Mouse (Mus musculus) MEL (cell line): ENCODE measurements around the gene Gga3. TPM values are rescaled to one million over a fixed set of nuclear protein-coding genes. Genes with fewer than 3 reads are reported as not detected.
A peak's percentile ranks its signal among the peaks of the same experiment; 100 is the strongest.
"Not testable (repeated sequence)": the region's sequence is repeated elsewhere in the genome, so short reads cannot be mapped to it uniquely, and the experiment has no call there.

Source experiments
- DNase-seq: peaks from one replicate; pipeline ENCODE4 v3.0.0; 2011; ENCODE audit warnings: low read depth, low spot score
- H3K27ac ChIP-seq: 2 replicates; pipeline ENCODE4 v1.5.1; 2012; ENCODE audit warnings: low read depth, mild to moderate bottlenecking, control low read depth, low read length, moderate library complexity; ENCODE audit not compliant: control insufficient read depth
- H3K27me3 ChIP-seq, 2 experiments: fragments of 150-350 bp in 1 of 2; sonication (generic) in 1 of 2; 2 replicates each; pipeline ENCODE4 v1.6.1; 2012; ENCODE audit warnings: low read length in 2 of 2, mild to moderate bottlenecking in 2 of 2, improper control_type of control experiment in 1 of 2, moderate library complexity in 1 of 2; ENCODE audit not compliant: insufficient read depth in 2 of 2, control insufficient read depth in 1 of 2
- H3K36me3 ChIP-seq, 2 experiments: 2 replicates each; pipeline ENCODE4 v1.6.1; 2012 to 2014; ENCODE audit warnings: low read length in 2 of 2, improper control_type of control experiment in 1 of 2, inconsistent platforms in 1 of 2, mild to moderate bottlenecking in 1 of 2; ENCODE audit not compliant: insufficient read depth in 2 of 2, control insufficient read depth in 1 of 2
- H3K4me1 ChIP-seq, 2 experiments: fragments of 150-350 bp in 1 of 2; sonication (generic) in 1 of 2; 2 replicates each; pipeline ENCODE4 v1.6.1; 2012; ENCODE audit warnings: low read length in 2 of 2, improper control_type of control experiment in 1 of 2, mild to moderate bottlenecking in 1 of 2; ENCODE audit not compliant: insufficient read depth in 2 of 2, control insufficient read depth in 1 of 2
- H3K4me3 ChIP-seq, 2 experiments: fragments of 150-350 bp in 1 of 2; sonication (generic) in 1 of 2; 2 replicates each; pipeline ENCODE4 v1.5.1; 2012; ENCODE audit warnings: low read depth in 2 of 2, low read length in 2 of 2, mild to moderate bottlenecking in 2 of 2, moderate library complexity in 2 of 2, control low read depth in 1 of 2, improper control_type of control experiment in 1 of 2; ENCODE audit not compliant: control insufficient read depth in 1 of 2, insufficient read depth in 1 of 2
- H3K79me2 ChIP-seq: 2 replicates; pipeline ENCODE4 v1.6.1; 2012; ENCODE audit warnings: mild to moderate bottlenecking, low read length, moderate library complexity; ENCODE audit not compliant: control insufficient read depth, poor library complexity, insufficient read depth
- H3K9ac ChIP-seq: 2 replicates; pipeline ENCODE4 v1.6.1; 2012; ENCODE audit warnings: low read depth, mild to moderate bottlenecking, control low read depth, low read length, moderate library complexity; ENCODE audit not compliant: control insufficient read depth, poor library complexity, severe bottlenecking
- H3K9me3 ChIP-seq: fragments of 150-350 bp; sonication (generic); replicated peaks from 2 replicates; pipeline ENCODE4 v1.6.1; 2012; ENCODE audit warnings: mild to moderate bottlenecking, low read length, improper control_type of control experiment, moderate library complexity; ENCODE audit not compliant: insufficient read depth
- BHLHE40 ChIP-seq: IDR thresholded peaks from 2 replicates; pipeline ENCODE4 v1.6.1; 2012; ENCODE audit warnings: low read depth, mild to moderate bottlenecking, inconsistent platforms, low read length, improper control_type of control experiment, borderline replicate concordance
- CHD1 ChIP-seq: IDR thresholded peaks from 2 replicates; pipeline ENCODE4 v1.6.1; 2012; ENCODE audit warnings: low read depth, mild to moderate bottlenecking, inconsistent platforms, low read length, improper control_type of control experiment
- CTCF ChIP-seq, 3 experiments: IDR thresholded peaks in 2 of 3; conservative IDR thresholded peaks in 1 of 3; 2 replicates each; pipeline ENCODE4 v1.5.1; 2011 to 2012; ENCODE audit warnings: low read length in 3 of 3, low read depth in 2 of 3, mild to moderate bottlenecking in 2 of 3, improper control_type of control experiment in 1 of 3, inconsistent platforms in 1 of 3, mixed read lengths in 1 of 3, moderate library complexity in 1 of 3; ENCODE audit not compliant: control insufficient read depth in 1 of 3, insufficient read depth in 1 of 3, poor library complexity in 1 of 3, severe bottlenecking in 1 of 3
- E2F4 ChIP-seq: IDR thresholded peaks from 2 replicates; pipeline ENCODE4 v1.6.1; 2011; ENCODE audit warnings: low read depth, low read length, improper control_type of control experiment, borderline replicate concordance
- EP300 ChIP-seq, 2 experiments: IDR thresholded peaks; 2 replicates each; pipeline ENCODE4 v1.6.1; 2011; ENCODE audit warnings: improper control_type of control experiment in 2 of 2, low read length in 2 of 2, low read depth in 1 of 2, mild to moderate bottlenecking in 1 of 2
- ETS1 ChIP-seq: IDR thresholded peaks from 2 replicates; pipeline ENCODE4 v1.6.1; 2012; ENCODE audit warnings: low read depth, mild to moderate bottlenecking, inconsistent platforms, low read length, improper control_type of control experiment, moderate library complexity
- GABPA ChIP-seq: IDR thresholded peaks from 2 replicates; pipeline ENCODE4 v1.6.1; 2012; ENCODE audit warnings: low read depth, mild to moderate bottlenecking, inconsistent platforms, low read length, improper control_type of control experiment, moderate library complexity
- JUND ChIP-seq: IDR thresholded peaks from 2 replicates; pipeline ENCODE4 v1.6.1; 2011; ENCODE audit warnings: low read depth, mild to moderate bottlenecking, improper control_type of control experiment, low read length
- MEF2A ChIP-seq: IDR thresholded peaks from 2 replicates; pipeline ENCODE4 v1.6.1; 2014; ENCODE audit warnings: low read depth, mild to moderate bottlenecking, inconsistent platforms, low read length, improper control_type of control experiment; ENCODE audit not compliant: poor library complexity, insufficient replicate concordance, severe bottlenecking; ENCODE audit errors: extremely low read depth
- MYB ChIP-seq: IDR thresholded peaks from 2 replicates; pipeline ENCODE4 v1.6.1; 2011; ENCODE audit warnings: mild to moderate bottlenecking, low read depth, low read length, improper control_type of control experiment
- NRF1 ChIP-seq: IDR thresholded peaks from 2 replicates; pipeline ENCODE4 v1.6.1; 2014; ENCODE audit warnings: low read depth, mild to moderate bottlenecking, inconsistent platforms, low read length, improper control_type of control experiment, moderate library complexity; ENCODE audit not compliant: poor library complexity, insufficient read depth, severe bottlenecking
- POLR2AphosphoS2 ChIP-seq: IDR thresholded peaks from 2 replicates; pipeline ENCODE4 v1.6.1; 2011; ENCODE audit warnings: low read length, improper control_type of control experiment
- RAD21 ChIP-seq: IDR thresholded peaks from 2 replicates; pipeline ENCODE4 v1.6.1; 2011; ENCODE audit warnings: mild to moderate bottlenecking, low read depth, low read length, improper control_type of control experiment
- SIN3A ChIP-seq: IDR thresholded peaks from 2 replicates; pipeline ENCODE4 v1.6.1; 2012; ENCODE audit warnings: low read length, improper control_type of control experiment, inconsistent platforms
- SMC3 ChIP-seq: IDR thresholded peaks from 2 replicates; pipeline ENCODE4 v1.6.1; 2011; ENCODE audit warnings: low read depth, low read length, improper control_type of control experiment
- TAL1 ChIP-seq: IDR thresholded peaks from 2 replicates; pipeline ENCODE4 v1.6.1; 2012; ENCODE audit warnings: mild to moderate bottlenecking, inconsistent platforms, low read length, moderate library complexity, mixed read lengths
- ZC3H11A ChIP-seq: IDR thresholded peaks from 2 replicates; pipeline ENCODE4 v1.6.1; 2012; ENCODE audit warnings: low read depth, mild to moderate bottlenecking, inconsistent platforms, low read length, improper control_type of control experiment
- ZMIZ1 ChIP-seq: IDR thresholded peaks from 2 replicates; pipeline ENCODE4 v1.6.1; 2012; ENCODE audit warnings: low read depth, mild to moderate bottlenecking, inconsistent platforms, low read length, improper control_type of control experiment, moderate library complexity
- polyA plus RNA-seq, 2 experiments: library from polyadenylated mRNA; stranded (reverse) in 1 of 2; unstranded in 1 of 2; fragments of >175 nt in 1 of 2; fragments of >200 nt in 1 of 2; gene quantifications; 2 replicates each; pipeline versions ENCODE4 v1.2.1 to v1.2.4; 2012; ENCODE audit warnings: low replicate concordance in 2 of 2, low read depth in 1 of 2; ENCODE audit not compliant: insufficient read length in 2 of 2, insufficient read depth in 1 of 2, missing spikeins in 1 of 2
- total RNA-seq: library from RNA; depleted of rRNA; stranded (reverse); fragments of 300-350 nt; gene quantifications from 2 replicates; pipeline ENCODE4 v1.2.3, GENCODE M21; 2012

Gene Gga3
- total and polyA plus RNA-seq, 3 experiments = 28.6 to 59.9 TPM; not detected in 1

- H3K4me1 ChIP-seq = peaks cover 0 to 5% of the 10 kb centered on the region in 2 experiments; a peak in 1 of 4 replicates
- TF ChIP-seq GABPA (no peak), MEF2A (no peak), SMC3 (peak; percentile 79), RAD21 (peak; percentile 72), ZMIZ1 (no peak), ETS1 (no peak), TAL1 (no peak), POLR2AphosphoS2 (no peak), NRF1 (no peak), CHD1 (no peak), CTCF (IDR thresholded peaks at IDR 0.05 in 2 of 3, conservative IDR thresholded peaks at IDR 0.05 in 1 of 3; ENCODE audit: control insufficient read depth in 1 of 3, insufficient read depth in 1 of 3, low read depth in 2 of 3, low read length in 3 of 3, poor library complexity in 1 of 3, severe bottlenecking in 1 of 3) (peak; percentile 43 to 85 (median 59)), JUND (no peak), SIN3A (peak; percentile 58; the same call in 1 of the 2 replicates), BHLHE40 (no peak), E2F4 (no peak), ZC3H11A (peak; percentile 43)
- TF ChIP-seq, all 39 proteins: peak for 5
- peak; percentile 85 for DNase-seq
Measured at GRCm38 (mm10) chr11:115647459-115647858, 43.6 kb upstream of the Gga3 start.

GRCm38 (mm10) chr11:115646439-115646838 is 42.6 kb upstream of the Gga3 start:
- peaks cover 3 to 15% of the 10 kb centered on the region in 2 experiments; a peak in 3 of 4 replicates for H3K4me1 ChIP-seq
- H3K79me2 ChIP-seq = no peaks in the 10 kb centered on the region; the same call in 1 of the 2 replicates
- no peaks in the 10 kb centered on the region for H3K27me3 ChIP-seq
- H3K36me3 ChIP-seq = peaks cover 16 to 20% of the 10 kb centered on the region in 2 experiments
- H3K9me3 ChIP-seq = no peaks in the 10 kb centered on the region
- no peak overlapping the region for H3K4me3 ChIP-seq
- H3K9ac ChIP-seq = no peak overlapping the region
- no peak overlapping the region for H3K27ac ChIP-seq
- no peak for DNase-seq
- no peak for TF ChIP-seq MYB
- no peak for TF ChIP-seq EP300 (IDR thresholded peaks at IDR 0.05; ENCODE audit: low read depth in 1 of 2, low read length in 2 of 2)
- no peak for TF ChIP-seq CTCF (IDR thresholded peaks at IDR 0.05 in 2 of 3, conservative IDR thresholded peaks at IDR 0.05 in 1 of 3; ENCODE audit: control insufficient read depth in 1 of 3, insufficient read depth in 1 of 3, low read depth in 2 of 3, low read length in 3 of 3, poor library complexity in 1 of 3, severe bottlenecking in 1 of 3)
- TF ChIP-seq, all 39 proteins: peak for 0

More at GRCm38 (mm10) chr11:115647459-115647858, 43.6 kb upstream of the Gga3 start:
- no peak overlapping the region for H3K9ac ChIP-seq
- H3K79me2 ChIP-seq = peaks cover 3% of the 10 kb centered on the region
- H3K36me3 ChIP-seq = peaks cover 10 to 16% of the 10 kb centered on the region in 2 experiments; a peak in 3 of 4 replicates
- H3K9me3 ChIP-seq = no peaks in the 10 kb centered on the region
- no peak overlapping the region for H3K4me3 ChIP-seq
- no peaks in the 10 kb centered on the region for H3K27me3 ChIP-seq
- H3K27ac ChIP-seq = no peak overlapping the region

GRCm38 (mm10) chr11:115645498-115645897 is 41.6 kb upstream of the Gga3 start:
- not testable (repeated sequence) for DNase-seq, H3K27me3 ChIP-seq, H3K9ac ChIP-seq, H3K27ac ChIP-seq, H3K79me2 ChIP-seq, H3K4me3 ChIP-seq, H3K9me3 ChIP-seq
- Histone ChIP-seq H3K4me1 (peaks cover 7 to 23% of the 10 kb centered on the region in 2 experiments; a peak in 3 of 4 replicates), H3K36me3 (peaks cover 14 to 25% of the 10 kb centered on the region in 2 experiments)
